Mouse (Mus musculus): ENCODE data around the gene Rpl22l1.
"Not testable (repeated sequence)": the region's sequence is repeated elsewhere in the genome, so short reads cannot be mapped to it uniquely, and the experiment has no call there.

Gene Rpl22l1

GRCm38 (mm10) chr3:28841886-28842649 lies 36.8 kb downstream of the Rpl22l1 start:
- no peak for DNase-seq (ENCODE audit: low spot score in 2 of 2)

DNA sequence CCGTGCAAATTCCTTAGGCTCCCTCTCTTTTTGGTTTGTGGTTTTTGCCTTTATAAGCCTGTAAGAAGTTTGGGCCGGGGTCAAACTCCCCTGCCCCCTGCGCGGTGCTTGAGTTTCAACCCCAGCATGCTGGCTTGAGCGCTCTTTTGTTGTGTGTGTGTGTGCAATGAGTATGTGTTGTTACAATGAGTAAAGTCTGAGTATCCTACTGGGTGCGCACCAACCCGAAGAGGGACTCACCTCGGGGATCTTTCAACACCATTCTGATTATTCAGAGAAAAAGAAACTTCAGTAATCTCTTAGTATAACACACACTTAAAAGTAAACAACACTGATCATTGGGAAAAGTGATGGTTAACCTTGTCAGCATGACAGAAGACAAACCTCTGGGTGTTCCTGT lies 38.0 kb downstream of the Rpl22l1 start:
- DNase-seq (ENCODE audit: low spot score in 2 of 2): no peak

DNA sequence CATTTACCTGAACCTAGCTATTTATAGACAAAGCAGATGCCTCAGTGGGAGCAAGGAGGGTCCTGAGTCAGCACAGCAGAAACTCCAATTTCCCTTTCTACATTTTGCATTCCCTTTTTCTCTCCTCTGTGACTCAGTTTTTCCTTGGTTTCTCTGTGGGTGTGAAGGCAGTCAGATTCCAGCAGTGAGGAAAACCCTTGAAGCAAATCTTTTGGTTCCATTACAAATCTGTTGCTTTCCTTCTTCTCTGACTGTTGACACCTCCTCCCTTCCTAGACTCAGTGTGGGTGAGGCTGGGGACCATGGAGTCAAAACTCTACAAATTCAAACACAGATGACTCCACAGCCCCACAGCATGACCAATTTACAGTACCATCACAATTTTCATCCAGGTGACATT lies 41.9 kb downstream of the Rpl22l1 start:
- no peak for DNase-seq (ENCODE audit: low spot score in 2 of 2)

- not testable (repeated sequence) for DNase-seq (ENCODE audit: low spot score in 2 of 2)
Measured at GRCm38 (mm10) chr3:28852174-28852573, 46.9 kb downstream of the Rpl22l1 start.

Measured in right cerebral cortex, postnatal 10 days (tissue).